Mouse (Mus musculus): Measurements from ENCODE around the gene Cotl1. TPM values are rescaled to one million over a fixed set of nuclear protein-coding genes. Genes with fewer than 3 reads are reported as not detected.

Gene Cotl1
- polyA plus RNA-seq, 1 experiment from 2014 or later, result 167 TPM

DNA sequence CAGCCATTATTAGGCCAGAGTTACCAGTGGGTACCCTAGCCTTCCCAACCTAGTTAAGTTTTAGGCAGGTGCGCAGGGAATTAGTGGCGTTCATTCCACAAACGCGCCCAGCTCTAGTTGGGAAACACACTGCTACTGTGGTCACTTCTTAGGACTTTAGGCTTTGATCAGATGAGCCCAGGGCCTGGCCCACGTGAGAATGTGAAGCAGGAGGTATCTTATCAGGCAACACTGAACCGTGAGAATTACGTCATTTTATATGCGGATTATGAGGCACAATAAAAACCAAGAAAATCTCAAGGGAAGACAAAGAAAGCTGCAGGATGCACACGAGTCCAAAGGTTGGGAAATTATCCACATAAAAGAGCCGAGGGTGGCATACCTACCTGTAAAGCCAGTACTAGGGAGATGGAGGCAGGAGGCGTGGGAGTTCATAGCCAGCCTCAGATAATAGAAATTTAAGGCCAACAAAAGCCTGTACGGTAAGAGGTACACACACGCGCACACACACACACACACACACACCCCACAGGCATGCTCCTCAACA is 29.3 kb downstream of the Cotl1 start:
- WGBS, result 69% methylated on average over 14 of the region's 14 CpGs
- Histone ChIP-seq H3K27me3 (replicated peaks) (no peaks in the 10 kb centered on the region), H3K9ac (no peak overlapping the region), H3K36me3 (peaks cover 12% of the 10 kb centered on the region), H3K9me3 (no peaks in the 10 kb centered on the region), H3K27ac (peak overlapping the region; percentile 95), H3K4me3 (replicated peaks) (no peak overlapping the region), H3K4me2 (replicated peaks) (no peak overlapping the region), H3K4me1 (replicated peaks) (peaks cover 50% of the 10 kb centered on the region)
- ATAC-seq, result peak; percentile 67

DNA sequence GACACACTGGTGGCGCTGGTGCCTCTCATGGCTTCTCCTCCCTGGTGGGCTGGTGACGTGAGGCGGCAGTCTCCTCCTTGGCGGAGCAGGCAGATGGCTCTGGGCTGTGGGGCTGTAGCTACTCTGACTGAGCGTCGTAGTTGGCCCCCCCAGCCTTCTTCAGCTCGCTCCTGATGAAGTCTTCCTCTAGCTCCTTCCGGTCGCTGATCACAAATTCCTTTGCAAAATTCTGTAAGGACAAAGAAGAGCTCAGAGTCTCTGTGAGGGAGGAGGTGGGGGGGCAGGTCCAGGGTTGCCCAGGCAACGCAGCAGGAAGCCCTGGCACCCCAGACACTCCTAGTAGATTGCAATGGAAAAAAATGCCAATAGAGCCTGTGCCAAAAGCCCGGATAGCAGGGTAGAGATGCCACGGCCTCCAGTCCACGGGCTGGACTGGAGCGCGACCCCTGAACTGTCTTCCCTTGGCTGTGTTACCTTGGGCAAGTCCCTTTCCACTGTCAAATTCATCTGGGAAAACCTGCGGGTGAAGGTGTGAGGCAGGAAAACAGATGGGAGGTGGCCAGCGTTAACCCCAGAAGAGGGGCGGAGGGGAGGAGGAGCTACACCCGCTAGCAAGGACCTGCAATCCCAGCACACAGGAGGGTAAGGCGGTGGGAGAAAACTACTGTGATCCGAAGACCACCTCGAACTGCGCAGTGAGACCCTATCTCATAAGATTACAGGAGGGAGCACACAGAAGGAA is 30.0 kb downstream of the Cotl1 start:
- Histone ChIP-seq H3K9ac (no peak overlapping the region), H3K27ac (peak overlapping the region; percentile 82), H3K9me3 (no peaks in the 10 kb centered on the region)

GRCm38 (mm10) chr8:119809620-119810019 is 30.7 kb downstream of the Cotl1 start:
- no peak overlapping the region for H3K4me3 ChIP-seq (replicated peaks)
- H3K4me1 ChIP-seq (replicated peaks), result peaks cover 56% of the 10 kb centered on the region
- H3K36me3 ChIP-seq, result peaks cover 12% of the 10 kb centered on the region
- H3K27me3 ChIP-seq (replicated peaks), result no peaks in the 10 kb centered on the region
- no peak overlapping the region for H3K27ac ChIP-seq
- no peak for ATAC-seq
- H3K4me2 ChIP-seq (replicated peaks), result no peak overlapping the region
- H3K9ac ChIP-seq, result no peak overlapping the region
- H3K9me3 ChIP-seq, result no peaks in the 10 kb centered on the region
- 95% methylated on average over 9 of the region's 9 CpGs for WGBS

More for the DNA sequence above, 30.0 kb downstream of the Cotl1 start:
- H3K4me1 ChIP-seq (replicated peaks), result peaks cover 53% of the 10 kb centered on the region
- 84% methylated on average over 23 of the region's 23 CpGs for WGBS
- no peak overlapping the region for H3K4me3 ChIP-seq (replicated peaks)
- H3K27me3 ChIP-seq (replicated peaks), result no peaks in the 10 kb centered on the region
- ATAC-seq, result 0 out of 2 replicates have a peak, but pooled peaks have one; percentile 0
- H3K36me3 ChIP-seq, result peaks cover 12% of the 10 kb centered on the region
- H3K4me2 ChIP-seq (replicated peaks), result no peak overlapping the region

DNA sequence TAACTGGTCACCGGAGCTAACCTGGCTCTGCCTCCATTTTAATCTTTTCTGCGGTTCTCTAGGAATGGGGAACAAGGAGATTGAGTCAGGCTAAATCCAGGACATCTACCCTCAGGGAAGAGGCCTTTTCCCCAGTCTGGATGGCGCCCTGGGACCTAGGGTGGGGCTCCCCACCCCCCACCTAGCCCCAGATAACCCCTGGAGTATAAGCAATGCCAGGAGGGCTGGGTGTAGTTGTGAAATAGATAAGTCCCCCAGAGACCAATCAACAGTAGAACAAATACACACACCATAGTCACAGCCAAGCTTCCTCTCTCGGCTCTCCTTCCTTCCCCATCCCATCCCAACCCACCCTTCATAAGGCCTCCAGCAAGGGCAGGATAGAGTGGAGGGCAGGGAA is 32.7 kb downstream of the Cotl1 start:
- no peak overlapping the region for H3K4me3 ChIP-seq (replicated peaks)
- no peak overlapping the region for H3K9ac ChIP-seq
- H3K27ac ChIP-seq, result no peak overlapping the region
- peaks cover 42% of the 10 kb centered on the region for H3K4me1 ChIP-seq (replicated peaks)
- H3K4me2 ChIP-seq (replicated peaks), result no peak overlapping the region
- no peak for ATAC-seq
- H3K9me3 ChIP-seq, result no peaks in the 10 kb centered on the region
- peaks cover 12% of the 10 kb centered on the region for H3K36me3 ChIP-seq
- WGBS, result 75% methylated on average over 4 of the region's 4 CpGs
- H3K27me3 ChIP-seq (replicated peaks), result no peaks in the 10 kb centered on the region

DNA sequence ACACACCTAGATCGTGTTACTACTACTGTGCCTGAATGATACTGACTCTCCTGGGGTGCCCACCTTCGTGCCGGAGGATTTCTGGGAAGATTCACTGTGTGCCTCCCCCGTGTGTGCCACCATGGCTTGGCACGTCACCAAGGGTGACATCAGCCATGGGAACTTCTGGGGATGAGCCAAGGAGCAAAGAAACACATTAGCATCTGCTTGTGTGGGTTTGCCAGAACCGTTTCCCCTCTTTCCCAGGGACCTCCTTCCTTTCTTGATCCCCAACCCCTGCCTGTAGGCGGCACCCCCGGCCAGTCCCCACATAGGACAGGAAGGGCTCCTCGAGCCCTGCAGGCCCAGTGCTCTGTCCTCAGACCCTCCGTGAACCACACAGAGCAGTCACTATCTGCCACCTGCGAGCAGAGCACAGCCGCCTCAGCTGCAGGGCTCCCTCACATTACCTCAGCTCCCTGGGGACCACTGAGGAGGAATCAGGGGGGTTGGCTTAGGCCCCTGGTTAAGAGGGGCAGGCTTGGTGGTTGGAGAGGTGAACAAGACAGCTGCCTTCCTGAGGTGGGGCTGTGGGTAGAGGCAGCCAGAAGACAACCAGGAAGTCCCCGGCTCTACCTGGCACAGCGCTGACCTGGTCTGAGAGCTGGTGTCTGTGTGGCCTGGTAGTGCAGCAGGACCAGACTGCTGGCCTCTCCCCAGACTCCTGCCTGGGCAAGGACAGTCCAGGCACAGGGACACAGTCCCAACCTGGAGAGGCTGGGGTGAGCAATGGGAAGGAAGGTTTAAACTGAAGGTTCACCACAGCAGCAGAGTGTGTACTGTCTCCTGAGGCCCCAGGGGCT is 33.7 kb downstream of the Cotl1 start:
- no peak for ATAC-seq
- Histone ChIP-seq H3K9ac (no peak overlapping the region), H3K4me3 (replicated peaks) (no peak overlapping the region), H3K9me3 (no peaks in the 10 kb centered on the region), H3K27ac (no peak overlapping the region), H3K4me2 (replicated peaks) (no peak overlapping the region), H3K36me3 (peaks cover 12% of the 10 kb centered on the region), H3K4me1 (replicated peaks) (peaks cover 32% of the 10 kb centered on the region), H3K27me3 (replicated peaks) (no peaks in the 10 kb centered on the region)
- WGBS, result 75% methylated on average over 14 of the region's 14 CpGs

DNA sequence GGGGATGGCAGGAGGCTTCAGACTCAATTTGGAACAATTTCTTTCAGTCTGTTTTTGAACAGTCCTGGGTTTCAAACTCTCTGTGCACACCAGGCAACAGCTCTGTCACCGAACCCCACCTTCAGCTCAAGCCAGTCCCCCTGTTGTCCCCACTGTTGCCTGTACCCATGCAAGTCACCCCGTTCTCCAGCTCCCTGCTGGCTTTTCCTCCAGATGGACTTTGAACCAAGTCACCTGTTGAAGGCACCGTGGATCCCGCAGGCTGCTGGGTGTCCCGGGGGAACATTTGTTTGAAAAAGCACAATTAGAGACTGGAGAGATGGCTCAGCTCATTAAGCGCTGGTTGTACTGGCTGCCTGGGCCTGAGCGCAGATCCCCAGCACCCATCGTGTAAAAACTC is 35.1 kb downstream of the Cotl1 start:
- Histone ChIP-seq H3K9ac (no peak overlapping the region), H3K27ac (peak overlapping the region; percentile 70), H3K4me1 (replicated peaks) (peaks cover 24% of the 10 kb centered on the region), H3K4me2 (replicated peaks) (no peak overlapping the region), H3K4me3 (replicated peaks) (no peak overlapping the region), H3K36me3 (peaks cover 12% of the 10 kb centered on the region), H3K27me3 (replicated peaks) (no peaks in the 10 kb centered on the region), H3K9me3 (no peaks in the 10 kb centered on the region)
- WGBS, result 59% methylated on average over 8 of the region's 8 CpGs
- peak; percentile 53 for ATAC-seq

DNA sequence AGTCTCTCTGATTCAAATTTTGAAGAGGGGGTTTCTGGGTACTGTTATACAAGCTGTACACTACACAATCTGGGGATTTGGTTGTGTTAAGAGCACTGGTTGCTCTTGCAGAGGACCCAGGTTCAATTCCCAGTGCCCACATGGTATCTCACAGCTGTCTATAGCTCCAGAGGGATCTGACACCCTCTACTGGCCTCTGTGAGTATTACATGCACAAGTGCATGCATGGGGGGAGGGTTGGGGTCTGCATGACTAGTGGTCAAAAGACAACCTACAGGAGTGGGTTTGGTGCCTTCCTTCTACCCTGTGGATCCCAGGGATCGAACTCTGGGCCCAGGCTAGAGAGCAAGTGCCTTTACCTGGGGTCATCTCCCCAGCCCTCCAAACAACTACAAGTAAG is 37.8 kb downstream of the Cotl1 start:
- no peaks in the 10 kb centered on the region for H3K27me3 ChIP-seq (replicated peaks)
- no peak overlapping the region for H3K4me2 ChIP-seq (replicated peaks)
- no peaks in the 10 kb centered on the region for H3K9me3 ChIP-seq
- ATAC-seq, result no peak
- 83% methylated on average over 1 of the region's 1 CpGs for WGBS
- H3K4me3 ChIP-seq (replicated peaks), result no peak overlapping the region
- no peaks in the 10 kb centered on the region for H3K36me3 ChIP-seq
- no peak overlapping the region for H3K9ac ChIP-seq
- no peak overlapping the region for H3K27ac ChIP-seq
- H3K4me1 ChIP-seq (replicated peaks), result peaks cover 26% of the 10 kb centered on the region

GRCm38 (mm10) chr8:119801168-119801567 is 39.2 kb downstream of the Cotl1 start:
- no peak for ATAC-seq
- WGBS, result 21% methylated on average over 4 of the region's 4 CpGs
- Histone ChIP-seq H3K27me3 (replicated peaks) (no peaks in the 10 kb centered on the region), H3K9me3 (no peaks in the 10 kb centered on the region), H3K4me3 (replicated peaks) (no peak overlapping the region), H3K4me2 (replicated peaks) (no peak overlapping the region), H3K27ac (no peak overlapping the region), H3K4me1 (replicated peaks) (peaks cover 16% of the 10 kb centered on the region), H3K9ac (no peak overlapping the region), H3K36me3 (no peaks in the 10 kb centered on the region)

GRCm38 (mm10) chr8:119798965-119799264 is 41.4 kb downstream of the Cotl1 start:
- H3K4me1 ChIP-seq (replicated peaks), result peaks cover 10% of the 10 kb centered on the region
- H3K4me2 ChIP-seq (replicated peaks), result peak overlapping the region; percentile 40; the same call in 1 of the 2 replicates
- H3K36me3 ChIP-seq, result no peaks in the 10 kb centered on the region
- peak; percentile 2; the same call in 1 of the 2 replicates for ATAC-seq
- no peak overlapping the region for H3K9ac ChIP-seq
- no peaks in the 10 kb centered on the region for H3K27me3 ChIP-seq (replicated peaks)
- no peak overlapping the region for H3K4me3 ChIP-seq (replicated peaks)
- no peak overlapping the region for H3K27ac ChIP-seq
- no peaks in the 10 kb centered on the region for H3K9me3 ChIP-seq
- 60% methylated on average over 2 of the region's 2 CpGs for WGBS

GRCm38 (mm10) chr8:119798170-119798964 is 42.0 kb downstream of the Cotl1 start:
- no peak overlapping the region for H3K9ac ChIP-seq
- peak overlapping the region; percentile 40 for H3K4me2 ChIP-seq (replicated peaks)
- peak overlapping the region; percentile 29 for H3K27ac ChIP-seq
- no peaks in the 10 kb centered on the region for H3K9me3 ChIP-seq
- peaks cover 10% of the 10 kb centered on the region for H3K4me1 ChIP-seq (replicated peaks)
- ATAC-seq, result peak; percentile 67
- no peaks in the 10 kb centered on the region for H3K27me3 ChIP-seq (replicated peaks)
- no peak overlapping the region for H3K4me3 ChIP-seq (replicated peaks)
- H3K36me3 ChIP-seq, result no peaks in the 10 kb centered on the region
- 8% methylated on average over 15 of the region's 15 CpGs for whole genome bisulfite sequencing

GRCm38 (mm10) chr8:119795651-119796050 is 44.7 kb downstream of the Cotl1 start:
- no peaks in the 10 kb centered on the region for H3K36me3 ChIP-seq
- H3K4me2 ChIP-seq (replicated peaks), result no peak overlapping the region
- WGBS, result 73% methylated on average over 3 of the region's 3 CpGs
- no peaks in the 10 kb centered on the region for H3K9me3 ChIP-seq
- no peak overlapping the region for H3K27ac ChIP-seq
- peaks cover 22% of the 10 kb centered on the region for H3K4me1 ChIP-seq (replicated peaks)
- H3K4me3 ChIP-seq (replicated peaks), result no peak overlapping the region
- ATAC-seq, result no peak
- no peaks in the 10 kb centered on the region for H3K27me3 ChIP-seq (replicated peaks)
- no peak overlapping the region for H3K9ac ChIP-seq

GRCm38 (mm10) chr8:119794689-119795088 is 45.7 kb downstream of the Cotl1 start:
- no peak overlapping the region for H3K27ac ChIP-seq
- H3K27me3 ChIP-seq (replicated peaks), result no peaks in the 10 kb centered on the region
- H3K9me3 ChIP-seq, result no peaks in the 10 kb centered on the region
- no peak for ATAC-seq
- no peaks in the 10 kb centered on the region for H3K36me3 ChIP-seq
- WGBS, result 55% methylated on average over 7 of the region's 7 CpGs
- H3K9ac ChIP-seq, result no peak overlapping the region
- no peak overlapping the region for H3K4me2 ChIP-seq (replicated peaks)
- peaks cover 26% of the 10 kb centered on the region for H3K4me1 ChIP-seq (replicated peaks)
- no peak overlapping the region for H3K4me3 ChIP-seq (replicated peaks)

Measured in intestine, embryonic 15.5 days (tissue).